Mouse (Mus musculus) embryonic fibroblast, embryonic 13.5 days (primary cell): ENCODE measurements around the gene Mst1r.

Experiments used
- CTCF ChIP-seq: IDR thresholded peaks from 2 replicates; pipeline ENCODE4 v1.5.1; 2011; ENCODE audit warnings: mild to moderate bottlenecking, control low read depth, low read length, moderate library complexity, borderline replicate concordance; ENCODE audit not compliant: insufficient read depth
- POLR2A ChIP-seq: IDR thresholded peaks from 2 replicates; pipeline ENCODE4 v1.6.1; 2011; ENCODE audit warnings: low read depth, mild to moderate bottlenecking, control low read depth, low read length, moderate library complexity

GRCm38 (mm10) chr9:107906252-107906966 lies at the start of gene Mst1r:
- TF ChIP-seq POLR2A, result peak; percentile 63
- no peak for TF ChIP-seq CTCF
